Mouse (Mus musculus) stomach, postnatal 0 days (tissue): ENCODE results near the gene Stra8.

Experiments used
- CTCF ChIP-seq: IDR thresholded peaks from 2 replicates; pipeline ENCODE4 v1.5.1; 2016; ENCODE audit warnings: antibody characterized with exemption, low read depth, mild to moderate bottlenecking, moderate library complexity
- EP300 ChIP-seq: optimal IDR thresholded peaks from 2 replicates; pipeline ENCODE3; 2016; ENCODE audit warnings: antibody characterized with exemption

GRCm38 (mm10) chr6:34979291-34979690 is 59.3 kb downstream of the Stra8 start:
- no peak for TF ChIP-seq CTCF
- no peak for TF ChIP-seq EP300
